Comparison of ENCODE assay signal across 8 mouse cellular contexts in the genomic region with DNA sequence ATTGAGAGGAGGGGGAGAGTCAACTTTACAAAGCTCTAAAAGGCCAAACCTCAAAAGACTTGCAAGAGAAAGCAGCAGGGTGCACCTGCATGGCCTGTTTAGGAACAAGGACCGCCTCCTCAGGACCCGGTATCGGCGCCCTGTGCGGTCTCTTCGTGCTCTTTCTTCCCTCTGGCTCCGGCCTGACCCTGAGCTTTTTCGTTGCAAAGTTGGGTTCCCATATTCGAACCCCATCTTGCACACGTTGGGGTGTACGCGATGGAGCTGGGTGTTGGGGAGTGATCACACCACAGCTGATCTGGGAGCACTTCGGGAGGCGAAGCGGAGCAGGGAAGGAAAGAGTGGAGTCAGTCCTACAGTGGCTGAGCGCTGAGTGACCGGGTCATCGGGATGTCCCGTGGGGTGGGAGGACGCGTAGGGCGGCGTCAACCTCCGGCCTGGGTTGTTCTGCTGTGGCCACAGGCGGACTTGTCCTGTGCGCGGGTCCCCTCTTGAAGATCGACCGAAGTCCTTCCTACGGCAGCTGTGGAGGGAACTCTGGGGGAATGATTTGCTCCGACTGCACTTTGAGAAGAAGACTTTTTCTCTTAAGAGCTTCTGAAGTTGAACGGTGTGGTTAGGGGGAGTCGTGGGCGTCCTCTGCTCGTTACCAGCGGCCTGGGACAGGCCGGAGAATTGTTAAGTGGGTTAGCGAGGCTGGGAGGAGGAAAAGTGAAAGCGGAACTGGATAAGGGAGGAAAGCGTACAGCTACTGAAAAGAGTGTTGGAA. TPM values are rescaled to one million over a fixed set of nuclear protein-coding genes. Genes with fewer than 3 reads are reported as not detected.
DNase-seq lines count a peak whose midpoint lies in the region; ATAC-seq and TF ChIP-seq lines count a peak whose summit lies in the region.

No protein-coding gene starts in this region.

- under 1% methylated on average over 40 of the region's 40 CpGs for WGBS in heart, adult 2 months
- WGBS in intestine, postnatal 0 days, result under 1% methylated on average over 40 of the region's 40 CpGs
- WGBS in neural tube, embryonic 12.5 days, result under 1% methylated on average over 40 of the region's 40 CpGs

- peak overlapping the region; percentile 81 for H3K4me2 ChIP-seq in intestine, postnatal 0 days (replicated peaks; ENCODE audit: low read depth)
- peak overlapping the region; percentile 80 for H3K4me2 ChIP-seq in neural tube, embryonic 12.5 days (replicated peaks)

- no peaks in the 10 kb centered on the region for H3K79me2 ChIP-seq in heart, adult 2 months (replicated peaks; ENCODE audit: control insufficient read depth, insufficient read depth, low read length)

- H3K27ac ChIP-seq in heart, adult 2 months, result peak overlapping the region; percentile 98
- H3K27ac ChIP-seq in intestine, postnatal 0 days (ENCODE audit: low read depth, low read length), result peak overlapping the region; percentile 58
- no peak overlapping the region for H3K27ac ChIP-seq in neural tube, embryonic 12.5 days

- peaks cover 11% of the 10 kb centered on the region for H3K36me3 ChIP-seq in heart, adult 2 months (ENCODE audit: control insufficient read depth, insufficient read depth, low read length)
- H3K36me3 ChIP-seq in intestine, postnatal 0 days (ENCODE audit: control insufficient read depth, insufficient read depth), result no peaks in the 10 kb centered on the region
- H3K36me3 ChIP-seq in neural tube, embryonic 12.5 days, result no peaks in the 10 kb centered on the region

- intact Hi-C loops in heart, adult 2 months (cut with DNase I), result loop anchor here (1.0 to 5.0 kb wide), 9 partner anchors 24 to 691 kb away; a partner anchor contains a TSS

- H3K4me1 ChIP-seq in heart, adult 2 months (ENCODE audit: control insufficient read depth, insufficient read depth, low read length), result peaks cover 14% of the 10 kb centered on the region
- 0 out of 2 replicates have a peak, but pooled peaks cover 2% of the 10 kb centered on the region for H3K4me1 ChIP-seq in intestine, postnatal 0 days (replicated peaks; ENCODE audit: control insufficient read depth, insufficient read depth, low read length)
- peaks cover 15% of the 10 kb centered on the region for H3K4me1 ChIP-seq in neural tube, embryonic 12.5 days

- H3K9me3 ChIP-seq in intestine, postnatal 0 days (ENCODE audit: control insufficient read depth), result no peaks in the 10 kb centered on the region
- H3K9me3 ChIP-seq in neural tube, embryonic 12.5 days, result no peaks in the 10 kb centered on the region

- peak; percentile 95 for TF ChIP-seq POLR2A in heart, adult 2 months (IDR thresholded peaks at IDR 0.05; ENCODE audit: insufficient read depth, low read depth, low read length)

- peak overlapping the region; percentile 62 for H3K4me3 ChIP-seq in heart, adult 2 months
- H3K4me3 ChIP-seq in intestine, postnatal 0 days (ENCODE audit: low read depth, low read length), result peak overlapping the region; percentile 40
- peak overlapping the region; percentile 35 for H3K4me3 ChIP-seq in neural tube, embryonic 12.5 days

- peak; percentile 54; the same call in 1 of the 2 replicates for TF ChIP-seq EP300 in heart, adult 2 months (IDR thresholded peaks at IDR 0.05; ENCODE audit: insufficient read depth, low read depth, low read length)

- no peaks in the 10 kb centered on the region for H3K27me3 ChIP-seq in heart, adult 2 months (ENCODE audit: control insufficient read depth, insufficient read depth, low read length)
- peaks cover 14% of the 10 kb centered on the region for H3K27me3 ChIP-seq in intestine, postnatal 0 days (replicated peaks; ENCODE audit: control insufficient read depth, insufficient read depth, low read length)
- H3K27me3 ChIP-seq in neural tube, embryonic 12.5 days (replicated peaks), result 0 out of 2 replicates have a peak, but pooled peaks cover 10% of the 10 kb centered on the region

- no peak for TF ChIP-seq CTCF in heart, adult 2 months (IDR thresholded peaks at IDR 0.05)
- TF ChIP-seq CTCF in intestine, postnatal 0 days (IDR thresholded peaks at IDR 0.05; ENCODE audit: low read depth), result no peak

- H3K9ac ChIP-seq in heart, adult 2 months (ENCODE audit: low read depth, low read length), result peak overlapping the region; percentile 71
- H3K9ac ChIP-seq in intestine, postnatal 0 days (ENCODE audit: low read depth, low read length), result peak overlapping the region; percentile 41
- peak overlapping the region; percentile 54 for H3K9ac ChIP-seq in neural tube, embryonic 12.5 days

- peak; percentile 62 to 63 for DNase-seq in urinary bladder, adult 18-20 months (ENCODE audit: low spot score in 2 of 2)
- no peak for DNase-seq in urinary bladder, postnatal 10 days (ENCODE audit: low spot score)
- peak; percentile 65 for DNase-seq in embryo, embryonic 9.5 days (ENCODE audit: extremely low spot score)
- peak; percentile 87 to 90 for DNase-seq in heart, adult 2 months
- peak; percentile 83 for DNase-seq in lung, adult 18-20 months
- DNase-seq in thymus, postnatal 0 days (ENCODE audit: low spot score), result peak; percentile 18

- peak; percentile 71 for ATAC-seq in intestine, postnatal 0 days
- ATAC-seq in neural tube, embryonic 12.5 days (ENCODE audit: low FRiP score, low read depth), result peak; percentile 59

RNA-seq across cellular contexts. Expression of a gene that starts 20.9 kb away (rescaled TPM):
- total RNA-seq in heart, adult 2 months (2021), result 100 to 1,000 TPM; 126 to 128 TPM
- 70.3 and 75.6 TPM in 2 replicates for polyA plus RNA-seq in heart, adult 2 months (2012; rRNA removed)
- 15.9 and 18.4 TPM in 2 replicates for polyA plus RNA-seq in intestine, postnatal 0 days (2015; fragmentation: Nextera tagmentation; extraction: Ambion mirVana)
- 42.4 and 47.8 TPM in 2 replicates for polyA plus RNA-seq in neural tube, embryonic 12.5 days (2016; fragmentation: Nextera tagmentation; extraction: Ambion mirVana)
- polyA plus RNA-seq in thymus, postnatal 0 days (2015; fragmentation: Nextera tagmentation; extraction: Ambion mirVana), result 16.5 and 18.7 TPM in 2 replicates

RNA-seq across cellular contexts. Expression of a gene that starts 26.2 kb away (rescaled TPM):
- not detected for total RNA-seq in heart, adult 2 months (2021)
- polyA plus RNA-seq in heart, adult 2 months (2012; rRNA removed), result 0.15 TPM in 1 of 2 replicates, not detected in the other
- 1.3 and 1.6 TPM in 2 replicates for polyA plus RNA-seq in intestine, postnatal 0 days (2015; fragmentation: Nextera tagmentation; extraction: Ambion mirVana)
- polyA plus RNA-seq in neural tube, embryonic 12.5 days (2016; fragmentation: Nextera tagmentation; extraction: Ambion mirVana), result 17.3 and 20.4 TPM in 2 replicates
- 0.54 and 0.79 TPM in 2 replicates for polyA plus RNA-seq in thymus, postnatal 0 days (2015; fragmentation: Nextera tagmentation; extraction: Ambion mirVana)
